Mouse (Mus musculus): ENCODE data around the gene Ifi213. TPM values are rescaled to one million over a fixed set of nuclear protein-coding genes. Genes with fewer than 3 reads are reported as not detected.
"Not testable (repeated sequence)": the region's sequence is repeated elsewhere in the genome, so short reads cannot be mapped to it uniquely, and the experiment has no call there.

The Ifi213 gene
- polyA plus RNA-seq, 1 experiment from 2014 or later: not detected

GRCm38 (mm10) chr1:173548798-173549197 is 50.3 kb downstream of the Ifi213 start:
- not testable (repeated sequence) for ATAC-seq (ENCODE audit: low FRiP score); H3K4me2 ChIP-seq; H3K4me3 ChIP-seq (replicated peaks); H3K9me3 ChIP-seq; H3K9ac ChIP-seq; H3K36me3 ChIP-seq (replicated peaks); H3K27ac ChIP-seq; H3K4me1 ChIP-seq; H3K27me3 ChIP-seq
- 96% methylated on average over 3 of the region's 3 CpGs for WGBS

GRCm38 (mm10) chr1:173535791-173536190 is 63.3 kb downstream of the Ifi213 start, which contains the start of gene Ifi214:
Ifi214 (minus strand) TSS chr1:173535957.
- H3K4me3 ChIP-seq (replicated peaks); H3K27me3 ChIP-seq; H3K27ac ChIP-seq; H3K4me1 ChIP-seq; H3K9ac ChIP-seq; H3K36me3 ChIP-seq (replicated peaks); ATAC-seq (ENCODE audit: low FRiP score); H3K9me3 ChIP-seq; H3K4me2 ChIP-seq: not testable (repeated sequence)
- WGBS: 96% methylated on average over 3 of the region's 3 CpGs

- ATAC-seq (ENCODE audit: low FRiP score): no peak
- no peaks in the 10 kb centered on the region for H3K36me3 ChIP-seq (replicated peaks)
- no peaks in the 10 kb centered on the region for H3K27me3 ChIP-seq
- H3K9me3 ChIP-seq: no peaks in the 10 kb centered on the region
- H3K27ac ChIP-seq: no peak overlapping the region
- H3K4me1 ChIP-seq: no peaks in the 10 kb centered on the region
- H3K4me3 ChIP-seq (replicated peaks): no peak overlapping the region
- no peak overlapping the region for H3K4me2 ChIP-seq
- H3K9ac ChIP-seq: no peak overlapping the region
Measured at GRCm38 (mm10) chr1:173521452-173521851, 77.6 kb downstream of the Ifi213 start.

Small RNAs within 50 kb of the gene (microRNA-seq; reads per million reads assigned to microRNA genes)
- gene Gm44339 (not detected), gene Gm44481 (not detected)

Other genes starting within 250 kb of the Ifi213 start
- gene Aim2, start 248.4 kb downstream of the Ifi213 start, polyA plus RNA-seq (2016; fragmentation: Nextera tagmentation; extraction: Ambion mirVana): 6.9 and 7.5 TPM in 2 replicates
- gene Cadm3, start 231.6 kb downstream of the Ifi213 start, polyA plus RNA-seq (2016; fragmentation: Nextera tagmentation; extraction: Ambion mirVana): 12.6 and 22.2 TPM in 2 replicates
- gene Ifi206, start 108.2 kb downstream of the Ifi213 start, polyA plus RNA-seq (2016; fragmentation: Nextera tagmentation; extraction: Ambion mirVana): not detected in 2 replicates
- not detected in 2 replicates for gene Ifi214, start 63.3 kb downstream of the Ifi213 start, polyA plus RNA-seq (2016; fragmentation: Nextera tagmentation; extraction: Ambion mirVana)
- 0.05 TPM in 1 of 2 replicates, not detected in the other for gene Ifi209, start 31.6 kb upstream of the Ifi213 start, polyA plus RNA-seq (2016; fragmentation: Nextera tagmentation; extraction: Ambion mirVana)
- not detected in 2 replicates for gene Ifi208, start 74.4 kb upstream of the Ifi213 start, polyA plus RNA-seq (2016; fragmentation: Nextera tagmentation; extraction: Ambion mirVana)
- gene Ifi207, start 142.5 kb upstream of the Ifi213 start, polyA plus RNA-seq (2016; fragmentation: Nextera tagmentation; extraction: Ambion mirVana): 0.18 and 0.33 TPM in 2 replicates
- 0.36 and 0.72 TPM in 2 replicates for gene Ifi204, start 167.7 kb upstream of the Ifi213 start, polyA plus RNA-seq (2016; fragmentation: Nextera tagmentation; extraction: Ambion mirVana)

Data from forebrain, embryonic 12.5 days (tissue).